Mouse (Mus musculus) embryonic facial prominence, embryonic 14.5 days (tissue): ENCODE data around the gene Olfr148. TPM values are rescaled to one million over a fixed set of nuclear protein-coding genes. Genes with fewer than 3 reads are reported as not detected.

ENCODE experiments used
- polyA plus RNA-seq: library from polyadenylated mRNA; unstranded; fragments of >200 nt; fragmentation: Nextera tagmentation; extraction: Ambion mirVana; gene quantifications from 2 replicates; pipeline ENCODE4 v1.2.1, GENCODE M21; 2014

Gene Olfr148
- polyA plus RNA-seq, 1 experiment from 2014 or later, result not detected

Other genes with a start within 250 kb of the Olfr148 start
- 0.17 TPM in 1 of 2 replicates, not detected in the other for gene Olfr951, start 223.2 kb upstream of the Olfr148 start, polyA plus RNA-seq
- gene Olfr952, start 183.5 kb upstream of the Olfr148 start, polyA plus RNA-seq, result not detected in 2 replicates
- gene Olfr954, start 154.0 kb upstream of the Olfr148 start, polyA plus RNA-seq, result not detected in 2 replicates
- gene Olfr955, start 138.7 kb upstream of the Olfr148 start, polyA plus RNA-seq, result 0.18 TPM in 1 of 2 replicates, not detected in the other
- gene Olfr44, start 116.7 kb upstream of the Olfr148 start, polyA plus RNA-seq, result not detected in 2 replicates
- gene Olfr957, start 94.8 kb upstream of the Olfr148 start, polyA plus RNA-seq, result 0.14 and 0.42 TPM in 2 replicates
- 0.18 TPM in 1 of 2 replicates, not detected in the other for gene Olfr958, start 56.6 kb upstream of the Olfr148 start, polyA plus RNA-seq
- gene Olfr959, start 35.1 kb upstream of the Olfr148 start, polyA plus RNA-seq, result not detected in 2 replicates
- gene AW551984, start 6.3 kb upstream of the Olfr148 start, polyA plus RNA-seq, result 165 and 171 TPM in 2 replicates
- gene Olfr960, start 10.7 kb downstream of the Olfr148 start, polyA plus RNA-seq, result not detected in 2 replicates
- not detected in 2 replicates for gene Olfr961, start 34.4 kb downstream of the Olfr148 start, polyA plus RNA-seq
- gene Olfr963, start 56.5 kb downstream of the Olfr148 start, polyA plus RNA-seq, result not detected in 2 replicates
- not detected in 2 replicates for gene Olfr149, start 96.5 kb downstream of the Olfr148 start, polyA plus RNA-seq
- gene Olfr965, start 100.7 kb downstream of the Olfr148 start, polyA plus RNA-seq, result not detected in 2 replicates
- gene Olfr150, start 120.3 kb downstream of the Olfr148 start, polyA plus RNA-seq, result not detected in 2 replicates
- gene Olfr967, start 135.6 kb downstream of the Olfr148 start, polyA plus RNA-seq, result not detected in 2 replicates
- not detected in 2 replicates for gene Olfr968, start 172.6 kb downstream of the Olfr148 start, polyA plus RNA-seq
- gene Olfr969, start 180.3 kb downstream of the Olfr148 start, polyA plus RNA-seq, result 0.13 TPM in 1 of 2 replicates, not detected in the other
- gene Olfr970, start 198.2 kb downstream of the Olfr148 start, polyA plus RNA-seq, result 0.13 TPM in 1 of 2 replicates, not detected in the other
- not detected in 2 replicates for gene Olfr971, start 226.2 kb downstream of the Olfr148 start, polyA plus RNA-seq